Mouse (Mus musculus) forebrain, embryonic 11.5 days (tissue): ENCODE measurements around the gene Eomes. TPM values are rescaled to one million over a fixed set of nuclear protein-coding genes. Genes with fewer than 3 reads are reported as not detected.

Experiments used
- ATAC-seq: fragments of 200-750 bp; cut with Nextera tagmentation; replicated peaks from 2 replicates; pipeline ENCODE4 v1.8.0; 2017; ENCODE audit warnings: moderate TSS enrichment; ENCODE audit not compliant: low FRiP score
- DNase-seq: peaks from one replicate; pipeline ENCODE4 v3.0.0-alpha.2; 2017; ENCODE audit warnings: low spot score
- H3K27ac ChIP-seq: fragments of 300-500 bp; sonication (generic); 2 replicates; pipeline ENCODE4 v1.5.1; 2014; ENCODE audit warnings: low read depth, low read length
- H3K27me3 ChIP-seq: fragments of 300-500 bp; sonication (generic); 2 replicates; pipeline ENCODE4 v1.6.1; 2014; ENCODE audit warnings: mild to moderate bottlenecking, low read length, mixed read lengths; ENCODE audit not compliant: control insufficient read depth, insufficient read depth
- H3K36me3 ChIP-seq: fragments of 300-500 bp; sonication (generic); 2 replicates; pipeline ENCODE4 v1.6.1; 2014; ENCODE audit warnings: mild to moderate bottlenecking, low read length, moderate library complexity, mixed read lengths; ENCODE audit not compliant: control insufficient read depth, insufficient read depth
- H3K4me1 ChIP-seq: fragments of 300-500 bp; sonication (generic); replicated peaks from 2 replicates; pipeline ENCODE4 v1.6.1; 2014; ENCODE audit warnings: low read length, mixed read lengths; ENCODE audit not compliant: control insufficient read depth, insufficient read depth
- H3K4me2 ChIP-seq: fragments of 300-500 bp; sonication (generic); 2 replicates; pipeline ENCODE4 v1.6.1; 2014; ENCODE audit warnings: low read depth, mild to moderate bottlenecking, low read length, moderate library complexity, mixed read lengths; ENCODE audit not compliant: severe bottlenecking
- H3K4me3 ChIP-seq: fragments of 300-500 bp; sonication (generic); 2 replicates; pipeline ENCODE4 v1.5.1; 2014; ENCODE audit warnings: low read depth, low read length
- H3K9ac ChIP-seq: fragments of 300-500 bp; sonication (generic); 2 replicates; pipeline ENCODE4 v1.6.1; 2014; ENCODE audit warnings: low read length
- H3K9me3 ChIP-seq: fragments of 300-500 bp; sonication (generic); 2 replicates; pipeline ENCODE4 v1.6.1; 2016; ENCODE audit warnings: low read length, mixed read lengths; ENCODE audit not compliant: control insufficient read depth
- WGBS: fragments of 180-500 bp; shearing (Covaris S2); extraction: QIAGEN DNeasy Blood & Tissue Kit; methylation state at CpG from one replicate; pipeline ENCODE4 v1.1.7; 2014; 5-methylcytosine and 5-hydroxymethylcytosine counted together
- polyA plus RNA-seq: library from polyadenylated mRNA; unstranded; fragments of >200 nt; fragmentation: Nextera tagmentation; extraction: Ambion mirVana; gene quantifications from 2 replicates; pipeline ENCODE4 v1.2.1, GENCODE M21; 2014

The Eomes gene
- polyA plus RNA-seq, 1 experiment from 2014 or later, result 22.9 TPM

DNA sequence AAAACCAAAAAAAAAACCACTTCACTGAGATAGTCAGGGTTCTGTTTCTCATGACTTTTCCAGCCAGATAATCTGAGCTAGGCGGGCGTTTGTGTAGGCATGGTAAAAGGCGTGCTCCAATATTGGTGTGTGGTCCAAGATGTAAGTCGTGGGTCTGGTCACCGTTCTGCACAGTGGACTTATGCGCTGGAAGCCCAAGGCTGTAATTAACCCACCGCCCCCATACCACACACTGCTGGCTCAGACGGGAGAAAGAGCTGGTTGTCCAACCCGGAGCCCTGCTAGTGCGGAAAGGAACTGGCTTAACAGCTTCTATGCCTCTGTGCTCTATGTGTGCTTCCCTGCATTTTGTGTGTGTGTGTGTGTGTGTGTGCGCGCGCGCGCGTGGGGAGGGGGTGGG lies 8.7 kb upstream of the Eomes start:
- no peak overlapping the region for H3K4me3 ChIP-seq
- ATAC-seq (peak; percentile 53; the same call in 1 of the 2 replicates), DNase-seq (no peak)
- peaks cover 36% of the 10 kb centered on the region for H3K27me3 ChIP-seq
- no peaks in the 10 kb centered on the region for H3K36me3 ChIP-seq
- H3K9ac ChIP-seq, result no peak overlapping the region
- no peak overlapping the region for H3K27ac ChIP-seq
- H3K4me1 ChIP-seq, result peaks cover 4% of the 10 kb centered on the region; the same call in 1 of the 2 replicates
- H3K4me2 ChIP-seq, result no peak overlapping the region
- WGBS, result 8% methylated on average over 16 of the region's 16 CpGs
- H3K9me3 ChIP-seq, result no peaks in the 10 kb centered on the region

DNA sequence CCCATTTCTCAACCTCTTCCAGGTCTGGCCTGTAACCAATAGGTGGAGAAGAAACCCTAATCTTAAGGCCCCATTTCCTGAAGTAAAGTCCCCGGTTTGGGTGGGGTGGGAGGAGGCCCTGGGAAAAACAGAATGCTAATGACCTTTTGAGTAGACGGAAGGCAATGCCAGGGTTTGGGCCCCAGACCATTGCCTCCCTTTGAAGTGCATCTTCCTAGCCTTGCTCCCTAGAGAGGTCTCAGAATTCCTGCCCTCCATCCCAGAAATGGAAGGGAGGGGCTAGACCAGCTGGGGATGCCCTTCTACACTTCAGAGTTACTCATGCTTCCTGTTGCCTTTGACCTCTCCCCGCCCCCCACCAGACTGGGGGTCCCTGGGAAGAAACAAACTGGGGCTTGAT lies 6.7 kb upstream of the Eomes start:
- WGBS, result 18% methylated on average over 3 of the region's 3 CpGs

DNA sequence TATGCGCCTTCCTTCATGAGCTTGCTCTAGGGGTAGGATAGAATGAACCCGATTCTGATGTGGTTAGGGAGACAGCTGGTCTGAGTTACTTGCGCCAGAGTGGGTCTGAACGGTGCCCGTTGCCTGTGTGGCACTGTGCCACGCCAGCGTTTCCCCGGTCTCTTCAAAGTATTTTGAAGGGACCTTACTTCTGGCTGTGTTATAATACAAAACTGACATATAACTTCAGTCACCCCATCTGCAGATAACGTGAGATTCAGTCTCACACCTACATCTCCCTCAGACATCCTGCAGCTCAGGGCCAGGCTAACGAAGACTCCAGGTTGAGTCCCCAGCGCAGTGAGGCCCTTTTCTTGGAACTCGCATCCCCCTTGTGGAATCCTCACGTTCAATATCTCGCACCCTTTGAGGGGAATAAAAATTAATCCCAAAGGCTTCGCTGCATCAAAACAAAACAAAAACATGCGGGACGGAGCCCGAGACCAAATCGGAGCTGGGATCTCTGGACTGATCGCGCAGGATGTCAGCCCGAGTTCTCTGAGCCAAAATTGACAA lies 1.7 kb upstream of the Eomes start:
- ATAC-seq (no peak), DNase-seq (peak; percentile 55)
- peak overlapping the region; percentile 6; the same call in 1 of the 2 replicates for H3K9ac ChIP-seq
- H3K9me3 ChIP-seq, result no peaks in the 10 kb centered on the region
- peaks cover 18% of the 10 kb centered on the region; the same call in 1 of the 2 replicates for H3K4me1 ChIP-seq
- peak overlapping the region; percentile 43 for H3K4me2 ChIP-seq
- H3K27ac ChIP-seq, result peak overlapping the region; percentile 1; the same call in 1 of the 2 replicates
- under 1% methylated on average over 22 of the region's 22 CpGs for WGBS
- H3K4me3 ChIP-seq, result peak overlapping the region; percentile 42
- H3K27me3 ChIP-seq, result peaks cover 65% of the 10 kb centered on the region
- H3K36me3 ChIP-seq, result no peaks in the 10 kb centered on the region

More for the DNA sequence above, 6.7 kb upstream of the Eomes start:
- Histone ChIP-seq H3K36me3 (no peaks in the 10 kb centered on the region), H3K4me3 (no peak overlapping the region), H3K4me1 (peaks cover 6% of the 10 kb centered on the region; the same call in 1 of the 2 replicates), H3K4me2 (no peak overlapping the region), H3K27me3 (peaks cover 49% of the 10 kb centered on the region), H3K9me3 (no peaks in the 10 kb centered on the region), H3K27ac (no peak overlapping the region), H3K9ac (no peak overlapping the region)
- no peak for DNase-seq
- no peak for ATAC-seq

DNA sequence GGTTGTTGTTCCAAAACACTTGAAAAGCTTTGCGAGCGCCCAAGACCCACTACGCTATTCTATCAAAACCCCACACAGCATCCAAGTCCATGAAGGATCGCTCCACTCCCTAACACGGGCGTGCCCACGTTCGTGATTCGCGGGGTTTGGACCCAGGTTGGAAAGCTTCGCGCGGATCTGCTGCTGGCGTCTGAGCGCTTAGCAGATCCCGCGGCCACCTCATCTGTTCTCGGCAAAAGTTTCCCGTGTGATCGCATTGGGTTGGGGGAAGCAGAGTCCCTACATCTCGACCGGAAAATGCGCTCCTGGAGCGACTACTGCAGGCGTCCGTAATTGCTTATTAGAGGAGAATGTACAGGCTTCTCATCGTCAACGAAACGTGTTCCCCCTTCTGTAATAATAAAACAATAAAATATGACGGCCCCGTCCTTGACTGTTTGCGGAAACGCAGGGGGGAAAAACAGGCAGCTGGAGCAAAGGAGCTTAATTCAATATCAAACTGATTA lies 1.2 kb upstream of the Eomes start:
- under 1% methylated on average over 33 of the region's 33 CpGs for WGBS

DNA sequence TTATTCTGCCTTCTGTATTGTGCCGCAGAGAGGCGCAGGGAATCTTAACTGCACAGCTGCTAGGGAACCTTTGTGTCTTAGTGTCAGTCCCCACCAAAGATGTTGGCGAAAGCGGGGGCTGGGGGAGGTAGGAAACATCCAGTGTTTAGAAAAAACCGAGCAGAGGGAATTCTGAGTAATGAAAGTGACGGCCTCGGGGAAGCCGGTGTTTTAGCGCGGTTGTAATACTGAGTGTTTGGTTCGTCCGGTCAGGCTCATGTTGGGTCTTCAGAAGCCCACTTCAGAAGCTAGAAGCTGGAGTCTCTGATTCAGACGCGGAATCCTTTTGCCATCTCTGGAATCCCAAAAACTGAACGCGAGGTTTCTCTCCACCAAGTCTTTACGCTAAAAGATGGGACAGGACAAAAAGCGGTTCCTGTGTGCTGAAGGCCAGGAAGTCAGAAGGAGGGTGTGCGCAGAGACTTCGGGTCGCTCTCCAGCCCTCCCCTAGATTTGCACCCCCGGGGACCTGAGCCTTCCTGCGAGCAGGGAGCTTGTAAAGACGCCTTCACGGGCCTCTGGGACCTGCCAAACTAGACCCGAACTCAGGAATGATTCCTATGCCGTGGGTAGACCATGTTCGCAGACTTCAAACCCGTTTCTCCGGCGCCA lies 606 bp upstream of the Eomes start:
- Histone ChIP-seq H3K4me2 (peak overlapping the region; percentile 43), H3K27ac (peak overlapping the region; percentile 57; the same call in 1 of the 2 replicates), H3K9ac (peak overlapping the region; percentile 47; the same call in 1 of the 2 replicates), H3K36me3 (no peaks in the 10 kb centered on the region), H3K27me3 (peaks cover 71% of the 10 kb centered on the region), H3K4me3 (peak overlapping the region; percentile 42), H3K4me1 (peaks cover 18% of the 10 kb centered on the region; the same call in 1 of the 2 replicates), H3K9me3 (no peaks in the 10 kb centered on the region)
- under 1% methylated on average over 31 of the region's 31 CpGs for WGBS
- ATAC-seq, result peak; percentile 40
- DNase-seq, result peak; percentile 66

More for the DNA sequence above, 1.2 kb upstream of the Eomes start:
- H3K4me1 ChIP-seq, result peaks cover 18% of the 10 kb centered on the region; the same call in 1 of the 2 replicates
- H3K36me3 ChIP-seq, result no peaks in the 10 kb centered on the region
- peak overlapping the region; percentile 42 for H3K4me3 ChIP-seq
- peak overlapping the region; percentile 43 for H3K4me2 ChIP-seq
- ATAC-seq (peak; percentile 45), DNase-seq (peak; percentile 74)
- peaks cover 67% of the 10 kb centered on the region for H3K27me3 ChIP-seq
- peak overlapping the region; percentile 6; the same call in 1 of the 2 replicates for H3K9ac ChIP-seq
- peak overlapping the region; percentile 1; the same call in 1 of the 2 replicates for H3K27ac ChIP-seq
- H3K9me3 ChIP-seq, result no peaks in the 10 kb centered on the region

DNA sequence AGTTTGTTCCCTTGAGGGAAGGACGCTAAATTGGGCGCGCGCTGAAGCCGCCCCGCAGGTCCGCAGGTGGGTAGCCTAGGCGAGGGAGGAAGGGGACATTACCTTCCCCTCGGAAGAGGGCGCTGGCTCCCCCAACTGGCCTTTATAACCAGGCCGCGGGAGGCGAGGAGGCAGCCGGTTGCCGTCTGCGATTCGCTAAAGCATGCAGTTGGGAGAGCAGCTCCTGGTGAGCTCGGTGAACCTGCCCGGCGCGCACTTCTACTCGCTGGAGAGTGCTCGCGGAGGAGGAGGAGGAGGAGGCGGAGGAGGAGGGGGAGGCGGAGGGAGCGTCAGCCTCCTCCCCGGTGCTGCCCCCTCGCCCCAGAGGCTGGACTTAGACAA lies 436 bp downstream of the Eomes start:
- Histone ChIP-seq H3K4me1 (peaks cover 18% of the 10 kb centered on the region; the same call in 1 of the 2 replicates), H3K27me3 (peaks cover 74% of the 10 kb centered on the region), H3K4me3 (peak overlapping the region; percentile 42), H3K4me2 (peak overlapping the region; percentile 55), H3K9me3 (no peaks in the 10 kb centered on the region), H3K9ac (peak overlapping the region; percentile 56), H3K27ac (0 out of 2 replicates have a peak overlapping the region, but pooled peaks have one; percentile 31), H3K36me3 (no peaks in the 10 kb centered on the region)
- DNase-seq (peak; percentile 78), ATAC-seq (peak; percentile 52)
- under 1% methylated on average over 23 of the region's 29 CpGs for WGBS

DNA sequence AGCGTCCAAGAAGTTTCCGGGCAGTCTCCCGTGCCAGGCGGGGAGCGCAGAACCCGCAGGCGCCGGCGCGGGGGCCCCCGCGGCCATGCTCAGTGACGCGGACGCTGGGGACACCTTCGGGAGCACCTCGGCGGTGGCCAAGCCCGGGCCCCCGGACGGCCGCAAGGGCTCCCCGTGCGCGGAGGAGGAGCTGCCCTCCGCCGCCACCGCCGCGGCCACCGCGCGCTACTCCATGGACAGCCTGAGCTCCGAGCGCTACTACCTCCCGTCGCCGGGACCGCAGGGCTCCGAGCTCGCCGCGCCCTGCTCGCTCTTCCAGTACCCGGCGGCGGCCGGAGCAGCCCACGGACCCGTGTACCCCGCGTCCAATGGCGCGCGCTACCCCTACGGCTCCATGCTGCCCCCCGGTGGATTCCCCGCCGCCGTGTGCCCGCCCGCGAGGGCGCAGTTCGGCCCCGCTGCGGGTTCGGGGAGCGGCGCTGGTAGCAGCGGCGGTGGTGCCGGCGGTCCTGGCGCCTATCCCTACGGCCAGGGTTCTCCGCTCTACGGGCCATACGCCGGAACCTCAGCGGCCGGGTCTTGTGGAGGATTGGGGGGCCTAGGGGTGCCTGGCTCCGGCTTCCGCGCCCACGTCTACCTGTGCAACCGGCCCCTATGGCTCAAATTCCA lies 961 bp downstream of the Eomes start:
- Histone ChIP-seq H3K4me2 (peak overlapping the region; percentile 55), H3K27me3 (peaks cover 76% of the 10 kb centered on the region), H3K9me3 (no peaks in the 10 kb centered on the region), H3K36me3 (no peaks in the 10 kb centered on the region), H3K4me3 (peak overlapping the region; percentile 42), H3K9ac (peak overlapping the region; percentile 56), H3K27ac (peak overlapping the region; percentile 31; the same call in 1 of the 2 replicates), H3K4me1 (peaks cover 18% of the 10 kb centered on the region; the same call in 1 of the 2 replicates)
- WGBS, result under 1% methylated on average over 78 of the region's 87 CpGs
- DNase-seq (peak; percentile 78), ATAC-seq (peak; percentile 64)
